Mouse (Mus musculus): ENCODE measurements around the gene Nectin1.
A peak's percentile ranks its signal among the peaks of the same experiment; 100 is the strongest.

Nectin1 gene

GRCm38 (mm10) chr9:43738480-43739084 lies 5.2 kb upstream of the Nectin1 start:
- ATAC-seq (ENCODE audit: insufficient number of reproducible peaks, low FRiP score, low TSS enrichment), result no peak

- ATAC-seq (ENCODE audit: insufficient number of reproducible peaks, low FRiP score, low TSS enrichment), result no peak
Measured at GRCm38 (mm10) chr9:43741277-43741676, 2.5 kb upstream of the Nectin1 start.

DNA sequence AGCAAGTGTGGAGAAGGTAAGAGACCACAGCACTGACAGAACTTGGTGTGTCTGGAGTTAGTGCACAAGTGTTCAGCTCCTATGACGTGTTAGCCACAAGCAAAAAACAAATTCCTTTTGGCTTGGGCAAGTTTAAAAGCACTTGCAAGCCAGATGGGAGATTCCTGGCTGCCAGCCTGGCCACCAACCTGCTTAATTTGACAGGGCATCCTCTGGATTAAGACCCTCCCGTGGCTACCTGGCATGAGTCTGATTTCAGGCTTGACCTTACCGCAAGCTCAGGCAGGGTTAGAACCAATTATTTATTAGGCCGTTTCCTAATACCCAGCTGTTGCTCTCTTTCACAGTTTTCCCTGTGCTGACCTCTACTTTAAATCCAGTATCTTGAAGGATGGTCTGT lies 1.7 kb upstream of the Nectin1 start:
- no peak for ATAC-seq (ENCODE audit: insufficient number of reproducible peaks, low FRiP score, low TSS enrichment)

DNA sequence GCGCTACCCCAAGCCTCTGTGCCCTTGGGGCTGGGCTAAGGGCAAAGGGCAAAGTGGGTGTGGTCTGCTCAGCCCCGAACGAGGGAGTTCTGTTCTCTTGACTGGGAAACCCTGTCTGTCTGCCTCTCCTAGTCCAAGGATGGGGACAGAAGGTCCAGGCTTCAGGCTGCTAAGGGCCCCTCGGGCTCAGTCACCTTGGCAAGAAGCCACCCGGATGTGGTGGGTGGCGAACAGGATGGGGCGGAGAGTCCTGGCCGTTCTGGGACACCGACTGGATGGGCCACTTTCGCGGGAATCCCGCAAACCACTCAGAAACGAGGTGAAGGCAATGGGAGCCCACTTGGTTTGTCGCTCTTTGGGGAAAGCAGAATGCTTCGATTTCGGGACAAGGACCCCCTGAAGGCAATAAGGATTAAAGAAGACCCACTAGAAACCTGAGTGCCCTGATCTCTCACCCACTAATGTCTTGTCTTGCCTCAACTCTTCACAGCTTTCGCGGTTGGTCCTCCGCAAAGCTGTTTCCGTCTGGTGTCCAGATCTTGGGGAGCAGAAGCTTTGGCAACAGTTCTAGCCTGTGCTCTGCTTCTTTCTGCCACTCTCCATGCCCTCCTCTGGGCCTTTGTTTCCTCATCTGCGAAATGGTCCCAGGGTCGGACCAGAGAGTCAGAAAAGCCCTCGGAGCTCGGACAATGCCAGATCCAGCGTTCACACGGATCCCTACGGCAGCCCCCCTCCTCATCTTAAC lies 710 bp upstream of the Nectin1 start:
- no peak for ATAC-seq (ENCODE audit: insufficient number of reproducible peaks, low FRiP score, low TSS enrichment)

- peak; percentile 32; the same call in 1 of the 2 replicates for ATAC-seq (ENCODE audit: insufficient number of reproducible peaks, low FRiP score, low TSS enrichment)
Measured at GRCm38 (mm10) chr9:43744138-43744981, 576 bp downstream of the Nectin1 start.

- no peak for ATAC-seq (ENCODE audit: insufficient number of reproducible peaks, low FRiP score, low TSS enrichment)
Measured at GRCm38 (mm10) chr9:43745051-43745792, 1.4 kb downstream of the Nectin1 start.

GRCm38 (mm10) chr9:43745951-43746703 lies 2.3 kb downstream of the Nectin1 start:
- no peak for ATAC-seq (ENCODE audit: insufficient number of reproducible peaks, low FRiP score, low TSS enrichment)

DNA sequence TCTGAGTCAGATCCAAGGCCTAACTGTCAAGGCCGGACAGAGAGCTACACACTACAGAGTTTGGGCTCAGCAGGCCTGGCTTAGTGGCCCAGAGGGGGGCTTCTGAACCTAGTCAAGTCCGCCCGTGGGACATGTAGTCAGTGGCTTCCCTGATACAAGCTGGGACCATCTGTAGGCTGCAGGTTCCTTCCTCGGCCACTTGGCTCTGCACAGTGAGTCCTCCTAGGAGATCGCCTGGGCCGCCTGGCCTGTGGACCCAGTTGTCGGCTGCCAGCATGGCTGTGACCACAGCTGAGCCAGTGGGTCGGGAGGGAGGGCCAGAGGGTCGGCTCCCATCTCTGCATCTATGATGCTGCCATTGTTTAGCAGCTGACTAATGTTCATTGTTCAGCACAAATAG lies 3.9 kb downstream of the Nectin1 start:
- no peak for ATAC-seq (ENCODE audit: insufficient number of reproducible peaks, low FRiP score, low TSS enrichment)

DNA sequence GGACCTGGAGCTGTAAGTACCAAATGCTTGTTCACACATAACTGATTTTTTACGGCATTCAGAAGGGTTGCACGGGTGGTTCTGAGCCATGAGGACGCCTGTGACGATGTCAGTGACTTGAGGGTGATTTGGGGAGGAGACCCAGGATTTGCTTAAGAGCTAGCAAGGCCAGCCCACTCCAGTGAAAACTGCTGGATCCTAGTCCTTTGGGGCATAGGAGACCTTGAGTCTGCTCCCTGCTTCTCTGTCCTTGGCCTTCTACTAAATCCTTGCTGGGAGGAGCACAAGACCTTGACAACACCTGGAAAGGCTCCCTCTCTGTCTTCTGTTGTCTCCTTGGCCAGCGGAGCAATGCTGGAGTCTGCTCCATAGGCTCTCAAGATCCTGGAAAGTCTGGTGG lies 4.7 kb downstream of the Nectin1 start:
- no peak for ATAC-seq (ENCODE audit: insufficient number of reproducible peaks, low FRiP score, low TSS enrichment)

- ATAC-seq (ENCODE audit: insufficient number of reproducible peaks, low FRiP score, low TSS enrichment), result no peak
Measured at GRCm38 (mm10) chr9:43750053-43750452, 6.3 kb downstream of the Nectin1 start.

GRCm38 (mm10) chr9:43751111-43751510 lies 7.3 kb downstream of the Nectin1 start:
- ATAC-seq (ENCODE audit: insufficient number of reproducible peaks, low FRiP score, low TSS enrichment), result no peak

DNA sequence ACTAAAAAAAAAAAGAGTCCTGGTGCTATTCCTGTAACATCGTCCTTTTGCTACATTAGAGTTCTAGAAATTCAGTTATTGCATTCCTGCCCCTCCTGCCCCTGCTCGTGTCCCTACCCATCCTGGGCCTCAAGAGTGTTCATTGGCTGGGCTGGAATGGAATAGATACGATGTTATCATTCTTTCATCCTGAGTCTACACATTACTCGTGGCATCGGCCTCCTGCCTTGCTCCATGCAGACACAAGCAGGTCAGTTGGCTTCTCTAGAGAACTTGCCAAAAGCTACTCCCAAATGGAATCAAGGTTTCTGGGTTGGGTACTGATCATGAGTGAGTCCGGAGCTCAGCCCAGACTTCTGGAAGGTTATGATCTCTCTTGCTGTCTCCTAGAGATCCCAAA lies 9.7 kb downstream of the Nectin1 start:
- ATAC-seq (ENCODE audit: insufficient number of reproducible peaks, low FRiP score, low TSS enrichment), result no peak

- ATAC-seq (ENCODE audit: insufficient number of reproducible peaks, low FRiP score, low TSS enrichment), result no peak
Measured at GRCm38 (mm10) chr9:43754083-43754482, 10.3 kb downstream of the Nectin1 start.

DNA sequence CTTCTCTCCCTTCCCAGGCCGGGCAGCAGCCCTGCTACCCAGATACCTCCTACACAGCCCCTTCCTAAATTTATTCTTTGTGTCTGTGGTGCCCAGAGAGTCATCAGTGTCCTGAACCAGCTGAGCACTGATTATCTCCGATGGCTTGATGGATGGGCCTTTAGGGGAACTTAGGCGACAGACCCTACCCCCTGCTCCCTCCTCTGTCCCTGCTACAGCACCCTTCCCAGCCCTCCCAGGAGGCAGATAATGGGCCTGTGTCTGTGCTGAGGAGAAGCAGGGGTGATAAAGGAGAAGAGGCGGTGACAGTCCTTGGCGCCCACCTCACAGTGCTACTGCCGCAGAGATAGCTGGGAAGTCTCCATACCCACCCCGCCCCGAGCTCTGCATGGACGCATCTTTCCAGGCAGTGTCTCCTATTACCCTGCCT lies 11.0 kb downstream of the Nectin1 start:
- ATAC-seq (ENCODE audit: insufficient number of reproducible peaks, low FRiP score, low TSS enrichment), result no peak

GRCm38 (mm10) chr9:43755464-43755863 lies 11.7 kb downstream of the Nectin1 start:
- no peak for ATAC-seq (ENCODE audit: insufficient number of reproducible peaks, low FRiP score, low TSS enrichment)

- ATAC-seq (ENCODE audit: insufficient number of reproducible peaks, low FRiP score, low TSS enrichment), result no peak
Measured at GRCm38 (mm10) chr9:43755928-43756327, 12.1 kb downstream of the Nectin1 start.

DNA sequence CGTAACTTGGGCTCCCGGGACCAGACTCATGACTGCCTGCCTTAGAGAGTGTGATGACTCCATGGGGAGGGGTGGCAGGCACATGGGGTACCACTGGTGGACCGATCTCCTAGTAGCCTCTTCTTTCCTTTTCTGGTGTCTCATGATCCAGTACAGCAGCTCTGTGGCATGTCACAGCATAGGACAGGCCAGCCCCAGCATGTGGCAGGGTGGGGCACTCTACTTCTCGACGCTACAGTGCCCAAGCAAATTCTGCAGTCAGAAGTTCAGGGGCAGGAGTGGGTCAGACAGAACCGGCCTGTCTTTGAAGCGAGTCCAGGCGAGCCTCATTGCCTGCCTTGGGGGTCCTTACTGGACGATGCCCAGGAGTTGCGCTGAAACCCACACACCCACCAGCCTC lies 13.4 kb downstream of the Nectin1 start:
- no peak for ATAC-seq (ENCODE audit: insufficient number of reproducible peaks, low FRiP score, low TSS enrichment)

GRCm38 (mm10) chr9:43757972-43758965 lies 14.5 kb downstream of the Nectin1 start:
- no peak for ATAC-seq (ENCODE audit: insufficient number of reproducible peaks, low FRiP score, low TSS enrichment)

- no peak for ATAC-seq (ENCODE audit: insufficient number of reproducible peaks, low FRiP score, low TSS enrichment)
Measured at GRCm38 (mm10) chr9:43760078-43760477, 16.3 kb downstream of the Nectin1 start.
